Comparison of ENCODE assay signal across 9 mouse cellular contexts in the genomic region with DNA sequence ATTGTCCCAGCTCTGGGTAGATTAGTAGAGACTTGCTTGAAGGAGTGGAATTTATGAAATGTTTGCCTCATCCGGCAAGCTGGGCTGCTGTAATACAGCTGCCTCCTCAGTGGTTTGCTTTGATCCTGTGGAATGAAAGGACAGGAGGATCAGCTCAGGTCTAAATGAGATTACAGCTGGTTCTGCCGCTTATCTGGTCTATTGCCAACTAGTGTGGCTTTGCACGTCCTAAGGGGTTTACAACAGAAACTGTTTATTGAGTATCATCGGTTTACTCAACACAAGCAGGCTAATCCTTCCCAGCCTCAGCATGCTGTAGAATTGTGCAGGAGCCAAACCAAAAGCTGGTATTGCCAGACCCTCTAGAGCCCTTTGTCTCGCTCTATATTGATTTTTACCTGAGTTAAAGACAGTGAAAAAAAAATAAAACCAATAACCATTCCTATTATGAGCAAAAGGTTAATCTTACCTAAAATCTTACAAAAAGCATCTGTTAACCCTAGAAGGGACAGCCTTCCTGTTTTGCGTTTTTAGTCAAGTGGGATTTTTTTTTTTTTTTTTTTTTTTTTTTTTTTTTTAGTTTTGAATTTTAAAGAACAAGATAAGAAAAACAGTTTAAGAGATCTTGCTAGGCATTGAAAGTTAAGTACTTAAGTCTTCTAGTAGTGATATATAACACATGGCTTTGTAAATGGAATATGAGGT.
DNase-seq lines count a peak whose midpoint lies in the region; ATAC-seq and TF ChIP-seq lines count a peak whose summit lies in the region.
"Had no signal": no experiment of that assay in that cellular context is flagged by ENCODE, and none has a peak within 500 bp of the region (broad histone marks: within the 10 kb centered on the region; RNA-seq: fewer than 3 reads in every experiment).

No protein-coding gene starts in this region.

- H3K9ac ChIP-seq in liver, adult 2 months (ENCODE audit: low read depth, low read length): no peak overlapping the region
- H3K9ac ChIP-seq in liver, embryonic 12.5 days: no peak overlapping the region

- TF ChIP-seq CTCF in liver, adult 2 months (IDR thresholded peaks at IDR 0.05; ENCODE audit: low read depth, low read length): no peak

- H3K79me2 ChIP-seq in liver, adult 2 months (ENCODE audit: control insufficient read depth, insufficient read depth, low read length): no peaks in the 10 kb centered on the region

- H3K27me3 ChIP-seq in liver, adult 2 months (ENCODE audit: control insufficient read depth, insufficient read depth, low read length): no peaks in the 10 kb centered on the region
- H3K27me3 ChIP-seq in liver, embryonic 12.5 days (replicated peaks): no peaks in the 10 kb centered on the region

- H3K4me1 ChIP-seq in liver, adult 2 months (ENCODE audit: control insufficient read depth, insufficient read depth, low read length): no peaks in the 10 kb centered on the region
- H3K4me1 ChIP-seq in liver, embryonic 12.5 days: peaks cover 10% of the 10 kb centered on the region

- no peak overlapping the region for H3K27ac ChIP-seq in liver, adult 2 months (replicated peaks; ENCODE audit: insufficient read depth, low read depth, low read length)
- H3K27ac ChIP-seq in liver, embryonic 12.5 days: no peak overlapping the region

- H3K4me3 ChIP-seq in liver, adult 2 months (ENCODE audit: insufficient read depth, low read depth, low read length): no peak overlapping the region
- no peak overlapping the region for H3K4me3 ChIP-seq in liver, embryonic 12.5 days

- DNase-seq in liver, adult 2 months (ENCODE audit: extremely low read depth, low read depth, low spot score): peak; percentile 25
- no peak for DNase-seq in liver
- DNase-seq in embryo, embryonic 11 days: peak; percentile 17
- peak; percentile 67 for DNase-seq in retina, postnatal 7 days (ENCODE audit: low read depth, low spot score)
- no peak for DNase-seq in adrenal gland, postnatal 4 days (ENCODE audit: low spot score in 2 of 2)
- DNase-seq in cerebellum, adult 9-11 months: no peak
- DNase-seq: layer of hippocampus, postnatal 36 days; thymus, postnatal 25 days had no signal

- TF ChIP-seq POLR2A in liver, adult 2 months (IDR thresholded peaks at IDR 0.05; ENCODE audit: extremely low read depth, insufficient read depth, low read length): no peak

- H3K9me3 ChIP-seq in liver, embryonic 12.5 days (replicated peaks): no peaks in the 10 kb centered on the region

- 24% methylated on average over 6 of the region's 6 CpGs for WGBS in liver, adult 2 months
- WGBS in liver, embryonic 12.5 days (ENCODE audit: insufficient replicate concordance): 40% methylated on average over 6 of the region's 6 CpGs

- peak overlapping the region; percentile 27 for H3K4me2 ChIP-seq in liver, embryonic 12.5 days

- ATAC-seq in liver, embryonic 12.5 days: peak; percentile 73; the same call in 1 of the 2 replicates

- no peaks in the 10 kb centered on the region for H3K36me3 ChIP-seq in liver, adult 2 months (ENCODE audit: control insufficient read depth, insufficient read depth, low read length)
- H3K36me3 ChIP-seq in liver, embryonic 12.5 days: peaks cover 15% of the 10 kb centered on the region

Comparison
In these comparisons a context has a peak if more than half of its experiments do, and no peak if none do; other contexts are left out.
1. DNase-seq: peak in liver, adult 2 months (single experiment), embryo, embryonic 11 days (single experiment) and retina, postnatal 7 days (single experiment); none in liver (single experiment), adrenal gland, postnatal 4 days (0 of 2) and cerebellum, adult 9-11 months (single experiment).